Mouse (Mus musculus) mouse embryonic stem cell (cell line): ENCODE measurements around the gene Ppp1cc.

Source experiments
- in situ Hi-C, 2 experiments: fragments of 300-500 bp; cut with MboI; formaldehyde crosslinking; loops; 1 replicate in 1 of 2; 3 replicates in 1 of 2; pipeline ENCODE4 v1.14.3; 2019 to 2020; ENCODE audit warnings: low sequenced_read_pairs in 2 of 2, low pct_unique_long_range_greater_than_20kb in 1 of 2, mixed read lengths in 1 of 2; ENCODE audit not compliant: unreplicated experiment in 1 of 2

The Ppp1cc gene

GRCm38 (mm10) chr5:122157827-122158381, at the start of gene Ppp1cc:
Ppp1cc (plus strand) TSS chr5:122158278.
- in situ Hi-C loops, result no loop called here

GRCm38 (mm10) chr5:122109325-122110060, 48.6 kb upstream of the Ppp1cc start:
- in situ Hi-C loops, result no loop called here

GRCm38 (mm10) chr5:122110625-122111024, 47.5 kb upstream of the Ppp1cc start:
- in situ Hi-C loops, result no loop called here

GRCm38 (mm10) chr5:122111091-122111932, 46.8 kb upstream of the Ppp1cc start:
- in situ Hi-C loops, result no loop called here

GRCm38 (mm10) chr5:122111933-122112248, 46.2 kb upstream of the Ppp1cc start:
- in situ Hi-C loops, result no loop called here

- in situ Hi-C loops, result no loop called here
These were observed 44.6 kb upstream of the Ppp1cc start for GRCm38 (mm10) chr5:122113450-122113849.

GRCm38 (mm10) chr5:122114176-122114575, 43.9 kb upstream of the Ppp1cc start:
- in situ Hi-C loops, result no loop called here

- in situ Hi-C loops, result no loop called here
These were observed 42.8 kb upstream of the Ppp1cc start for GRCm38 (mm10) chr5:122115266-122115763.

- in situ Hi-C loops, result no loop called here
These were observed 41.8 kb upstream of the Ppp1cc start for GRCm38 (mm10) chr5:122116243-122116642.

GRCm38 (mm10) chr5:122125211-122125760, 32.8 kb upstream of the Ppp1cc start:
- in situ Hi-C loops, result loop anchor here (10.0 kb wide), 1 partner anchor 130 kb away; no protein-coding TSS in a partner anchor

GRCm38 (mm10) chr5:122129068-122129655, 28.9 kb upstream of the Ppp1cc start:
- in situ Hi-C loops, result loop anchor here (10.0 kb wide), 1 partner anchor 126 kb away; no protein-coding TSS in a partner anchor

- in situ Hi-C loops, result no loop called here
These were observed 27.6 kb upstream of the Ppp1cc start for GRCm38 (mm10) chr5:122130341-122130998.

GRCm38 (mm10) chr5:122131076-122132051, 26.7 kb upstream of the Ppp1cc start:
- in situ Hi-C loops, result no loop called here

- in situ Hi-C loops, result no loop called here
These were observed 25.7 kb upstream of the Ppp1cc start for GRCm38 (mm10) chr5:122132167-122133049.

- in situ Hi-C loops, result no loop called here
These were observed 25.1 kb upstream of the Ppp1cc start for GRCm38 (mm10) chr5:122133050-122133389.
